11 mouse cellular contexts compared by ENCODE assay signal in the genomic region with DNA sequence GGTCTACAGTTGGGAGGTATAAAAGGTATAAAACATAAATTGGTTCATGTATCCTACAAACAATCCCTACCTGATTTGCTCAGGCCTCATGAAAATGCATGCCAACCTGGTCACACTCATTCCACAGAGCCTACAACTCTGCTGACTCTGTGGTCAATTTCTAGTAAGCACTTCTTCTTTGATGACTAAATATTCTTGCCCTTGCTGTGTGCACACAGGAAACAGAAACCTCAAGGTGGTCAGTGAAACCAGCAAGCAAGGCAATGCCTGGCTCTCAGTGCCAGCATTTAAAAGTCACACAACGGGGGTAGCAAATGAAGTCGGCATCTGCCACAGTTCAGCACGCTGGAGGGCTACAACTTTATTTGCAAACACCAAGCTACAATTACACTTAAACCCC. TPM values are rescaled to one million over a fixed set of nuclear protein-coding genes. Genes with fewer than 3 reads are reported as not detected.
DNase-seq lines count a peak whose midpoint lies in the region; ATAC-seq and TF ChIP-seq lines count a peak whose summit lies in the region.
"Had no signal": no experiment of that assay in that cellular context is flagged by ENCODE, and none has a peak within 500 bp of the region (broad histone marks: within the 10 kb centered on the region; RNA-seq: fewer than 3 reads in every experiment).

No protein-coding gene starts in this region.

- peak overlapping the region; percentile 87 for H3K4me2 ChIP-seq in intestine, embryonic 14.5 days (ENCODE audit: low read length)
- H3K4me2 ChIP-seq in intestine, postnatal 0 days (replicated peaks; ENCODE audit: low read depth) = no peak overlapping the region
- peak overlapping the region; percentile 64 for H3K4me2 ChIP-seq in embryonic facial prominence, embryonic 14.5 days (ENCODE audit: low read depth, low read length)
- peak overlapping the region; percentile 85 for H3K4me2 ChIP-seq in hindbrain, postnatal 0 days (ENCODE audit: low read depth, low read length)
- H3K4me2 ChIP-seq in neural tube, embryonic 13.5 days = peak overlapping the region; percentile 76

- peaks cover 25% of the 10 kb centered on the region for H3K4me1 ChIP-seq in intestine, embryonic 14.5 days (replicated peaks; ENCODE audit: control insufficient read depth, insufficient read depth, low read length)
- H3K4me1 ChIP-seq in intestine, postnatal 0 days (replicated peaks; ENCODE audit: control insufficient read depth, insufficient read depth, low read length) = no peaks in the 10 kb centered on the region
- peaks cover 19% of the 10 kb centered on the region for H3K4me1 ChIP-seq in embryonic facial prominence, embryonic 14.5 days (ENCODE audit: control insufficient read depth, insufficient read depth, low read length)
- peaks cover 17% of the 10 kb centered on the region for H3K4me1 ChIP-seq in hindbrain, postnatal 0 days (ENCODE audit: insufficient read depth, low read length)
- H3K4me1 ChIP-seq in neural tube, embryonic 13.5 days (replicated peaks) = peaks cover 45% of the 10 kb centered on the region

- WGBS in intestine, embryonic 14.5 days = 62% methylated on average over 3 of the region's 3 CpGs
- WGBS in intestine, postnatal 0 days = 55% methylated on average over 3 of the region's 3 CpGs
- WGBS in embryonic facial prominence, embryonic 14.5 days = 53% methylated on average over 3 of the region's 3 CpGs
- 26% methylated on average over 3 of the region's 3 CpGs for WGBS in hindbrain, postnatal 0 days
- 72% methylated on average over 3 of the region's 3 CpGs for WGBS in neural tube, embryonic 13.5 days

- TF ChIP-seq CTCF in intestine, postnatal 0 days (IDR thresholded peaks at IDR 0.05; ENCODE audit: low read depth) = no peak
- TF ChIP-seq CTCF in hindbrain, postnatal 0 days (IDR thresholded peaks at IDR 0.05; ENCODE audit: low read depth) = no peak

- ATAC-seq in intestine, embryonic 14.5 days (replicated peaks; ENCODE audit: low FRiP score, low TSS enrichment, low read depth) = no peak
- no peak for ATAC-seq in intestine, postnatal 0 days
- ATAC-seq in embryonic facial prominence, embryonic 14.5 days (ENCODE audit: low read depth) = no peak
- no peak for ATAC-seq in hindbrain, postnatal 0 days
- no peak for ATAC-seq in neural tube, embryonic 13.5 days (ENCODE audit: low read depth)
- no peak for ATAC-seq in erythroblast, adult 5-6 weeks (replicated peaks; ENCODE audit: low FRiP score, poor library complexity, severe bottlenecking)

- 0 out of 2 replicates have a peak, but pooled peaks cover 2% of the 10 kb centered on the region for H3K9me3 ChIP-seq in intestine, embryonic 14.5 days (ENCODE audit: control insufficient read depth, low read length)
- H3K9me3 ChIP-seq in intestine, postnatal 0 days (ENCODE audit: control insufficient read depth) = no peaks in the 10 kb centered on the region
- H3K9me3 ChIP-seq in embryonic facial prominence, embryonic 14.5 days (ENCODE audit: control insufficient read depth, low read length) = peaks cover 4% of the 10 kb centered on the region; the same call in 1 of the 2 replicates
- no peaks in the 10 kb centered on the region for H3K9me3 ChIP-seq in hindbrain, postnatal 0 days (ENCODE audit: low read length)
- no peaks in the 10 kb centered on the region for H3K9me3 ChIP-seq in neural tube, embryonic 13.5 days

- no peaks in the 10 kb centered on the region for H3K27me3 ChIP-seq in intestine, embryonic 14.5 days (replicated peaks; ENCODE audit: control insufficient read depth, insufficient read depth, low read length)
- no peaks in the 10 kb centered on the region for H3K27me3 ChIP-seq in intestine, postnatal 0 days (replicated peaks; ENCODE audit: control insufficient read depth, insufficient read depth, low read length)
- H3K27me3 ChIP-seq in embryonic facial prominence, embryonic 14.5 days (replicated peaks; ENCODE audit: control insufficient read depth, insufficient read depth, low read length) = no peaks in the 10 kb centered on the region
- no peaks in the 10 kb centered on the region for H3K27me3 ChIP-seq in hindbrain, postnatal 0 days (ENCODE audit: insufficient read depth, low read length)
- H3K27me3 ChIP-seq in neural tube, embryonic 13.5 days = no peaks in the 10 kb centered on the region

- no peak for DNase-seq in intestine, embryonic 14.5 days (ENCODE audit: low spot score)
- no peak for DNase-seq in embryonic facial prominence, embryonic 14.5 days (ENCODE audit: low spot score)
- DNase-seq in hindbrain, postnatal 0 days (ENCODE audit: low spot score) = no peak
- DNase-seq in urinary bladder, postnatal 14 days (ENCODE audit: low spot score) = no peak
- no peak for DNase-seq in adipocyte (ENCODE audit: low spot score)
- DNase-seq: cerebellum, adult 11-12 months; kidney, adult 2 months; lung, postnatal 10 days had no signal

- peak overlapping the region; percentile 52; the same call in 1 of the 2 replicates for H3K4me3 ChIP-seq in intestine, embryonic 14.5 days (ENCODE audit: low read depth, low read length)
- H3K4me3 ChIP-seq in intestine, postnatal 0 days (ENCODE audit: low read depth, low read length) = no peak overlapping the region
- peak overlapping the region; percentile 40; the same call in 1 of the 2 replicates for H3K4me3 ChIP-seq in embryonic facial prominence, embryonic 14.5 days (ENCODE audit: low read depth, low read length)
- H3K4me3 ChIP-seq in hindbrain, postnatal 0 days (ENCODE audit: low read length) = peak overlapping the region; percentile 55
- H3K4me3 ChIP-seq in neural tube, embryonic 13.5 days = peak overlapping the region; percentile 55

- H3K9ac ChIP-seq in intestine, embryonic 14.5 days (ENCODE audit: low read length) = no peak overlapping the region
- no peak overlapping the region for H3K9ac ChIP-seq in intestine, postnatal 0 days (ENCODE audit: low read depth, low read length)
- peak overlapping the region; percentile 46; the same call in 1 of the 2 replicates for H3K9ac ChIP-seq in embryonic facial prominence, embryonic 14.5 days (ENCODE audit: low read depth, low read length)
- peak overlapping the region; percentile 85 for H3K9ac ChIP-seq in hindbrain, postnatal 0 days (replicated peaks; ENCODE audit: low read length)
- peak overlapping the region; percentile 60 for H3K9ac ChIP-seq in neural tube, embryonic 13.5 days

- H3K36me3 ChIP-seq in intestine, embryonic 14.5 days (ENCODE audit: control insufficient read depth, insufficient read depth, low read length) = peaks cover 4% of the 10 kb centered on the region; the same call in 1 of the 2 replicates
- no peaks in the 10 kb centered on the region for H3K36me3 ChIP-seq in intestine, postnatal 0 days (ENCODE audit: control insufficient read depth, insufficient read depth)
- peaks cover 7% of the 10 kb centered on the region; the same call in 1 of the 2 replicates for H3K36me3 ChIP-seq in embryonic facial prominence, embryonic 14.5 days (ENCODE audit: control insufficient read depth, insufficient read depth, low read length)
- H3K36me3 ChIP-seq in hindbrain, postnatal 0 days (ENCODE audit: insufficient read depth, low read length) = no peaks in the 10 kb centered on the region
- H3K36me3 ChIP-seq in neural tube, embryonic 13.5 days = peaks cover 12% of the 10 kb centered on the region; the same call in 1 of the 2 replicates

- no peak overlapping the region for H3K27ac ChIP-seq in intestine, embryonic 14.5 days (ENCODE audit: low read depth)
- no peak overlapping the region for H3K27ac ChIP-seq in intestine, postnatal 0 days (ENCODE audit: low read depth, low read length)
- no peak overlapping the region for H3K27ac ChIP-seq in embryonic facial prominence, embryonic 14.5 days (replicated peaks; ENCODE audit: low read depth, low read length)
- peak overlapping the region; percentile 60; the same call in 1 of the 2 replicates for H3K27ac ChIP-seq in hindbrain, postnatal 0 days
- H3K27ac ChIP-seq in neural tube, embryonic 13.5 days (replicated peaks) = no peak overlapping the region

RNA-seq across cellular contexts. Expression of a gene that starts 45.2 kb away (rescaled TPM):
- polyA plus RNA-seq in intestine, embryonic 14.5 days (2014; fragmentation: Nextera tagmentation; extraction: Ambion mirVana) = 30.5 and 30.8 TPM in 2 replicates
- polyA plus RNA-seq in intestine, postnatal 0 days (2015; fragmentation: Nextera tagmentation; extraction: Ambion mirVana) = 3.0 and 5.2 TPM in 2 replicates
- 22.2 and 26.7 TPM in 2 replicates for polyA plus RNA-seq in embryonic facial prominence, embryonic 14.5 days (2014; fragmentation: Nextera tagmentation; extraction: Ambion mirVana)
- 32.8 and 39.5 TPM in 2 replicates for total RNA-seq in hindbrain, postnatal 0 days (2014; rRNA removed)
- 30.3 and 32.2 TPM in 2 replicates for polyA plus RNA-seq in hindbrain, postnatal 0 days (2015; fragmentation: Nextera tagmentation; extraction: Ambion mirVana)
- 30.4 and 39.0 TPM in 2 replicates for polyA plus RNA-seq in neural tube, embryonic 13.5 days (2015; fragmentation: Nextera tagmentation; extraction: Ambion mirVana)
- total RNA-seq in erythroblast, adult 5-6 weeks (2015; ENCODE audit: low replicate concordance) = 1.3 and 3.7 TPM in 2 replicates
- 0.84 and 1.1 TPM in 2 replicates for total RNA-seq in erythroblast, adult 5-6 weeks (2017; ENCODE audit: low replicate concordance)

RNA-seq across cellular contexts. Expression of a gene that starts 56.9 kb away (rescaled TPM):
- 12.7 and 14.5 TPM in 2 replicates for polyA plus RNA-seq in intestine, embryonic 14.5 days (2014; fragmentation: Nextera tagmentation; extraction: Ambion mirVana)
- polyA plus RNA-seq in intestine, postnatal 0 days (2015; fragmentation: Nextera tagmentation; extraction: Ambion mirVana) = 14.6 and 16.3 TPM in 2 replicates
- polyA plus RNA-seq in embryonic facial prominence, embryonic 14.5 days (2014; fragmentation: Nextera tagmentation; extraction: Ambion mirVana) = 13.9 and 15.0 TPM in 2 replicates
- total RNA-seq in hindbrain, postnatal 0 days (2014; rRNA removed) = 15.7 and 23.1 TPM in 2 replicates
- polyA plus RNA-seq in hindbrain, postnatal 0 days (2015; fragmentation: Nextera tagmentation; extraction: Ambion mirVana) = 13.7 and 15.4 TPM in 2 replicates
- 15.4 and 15.7 TPM in 2 replicates for polyA plus RNA-seq in neural tube, embryonic 13.5 days (2015; fragmentation: Nextera tagmentation; extraction: Ambion mirVana)
- total RNA-seq in erythroblast, adult 5-6 weeks (2015; ENCODE audit: low replicate concordance) = 3.3 and 6.7 TPM in 2 replicates
- 8.2 and 9.3 TPM in 2 replicates for total RNA-seq in erythroblast, adult 5-6 weeks (2017; ENCODE audit: low replicate concordance)

Comparison
In these comparisons a context has a peak if more than half of its experiments do, and no peak if none do; other contexts are left out.
1. H3K9ac ChIP-seq: peak in embryonic facial prominence, embryonic 14.5 days (single experiment), hindbrain, postnatal 0 days (single experiment) and neural tube, embryonic 13.5 days (single experiment); none in intestine, embryonic 14.5 days (single experiment) and intestine, postnatal 0 days (single experiment).